Mouse (Mus musculus) kidney, adult 11 months (tissue): ENCODE results near the gene Nckipsd.
A peak's percentile ranks its signal among the peaks of the same experiment; 100 is the strongest.

ENCODE experiments used
- DNase-seq: peaks from one replicate; pipeline ENCODE4 v3.0.0; 2022

Nckipsd gene

GRCm38 (mm10) chr9:108852976-108853375, 44.8 kb downstream of the Nckipsd start, which contains the start of gene Slc26a6:
TSS of gene Slc26a6 (plus strand) at chr9:108853283.
- DNase-seq = no peak

GRCm38 (mm10) chr9:108853635-108854240, 45.6 kb downstream of the Nckipsd start:
- peak; percentile 95 for DNase-seq

GRCm38 (mm10) chr9:108854241-108854696, 46.1 kb downstream of the Nckipsd start:
- peak; percentile 90 for DNase-seq

GRCm38 (mm10) chr9:108855335-108855734, 47.2 kb downstream of the Nckipsd start:
- peak; percentile 78 for DNase-seq

- DNase-seq = no peak
Observed at GRCm38 (mm10) chr9:108858792-108859527, 50.8 kb downstream of the Nckipsd start.
